Mouse (Mus musculus) common myeloid progenitor, adult 5-6 weeks (primary cell): ENCODE data around the gene Krtap3-2. TPM values are rescaled to one million over a fixed set of nuclear protein-coding genes. Genes with fewer than 3 reads are reported as not detected.

ENCODE experiments used
- total RNA-seq: library from RNA; stranded (forward); fragments of 200-1000, 187-1606 nt; gene quantifications from 2 replicates; pipeline ENCODE4 v1.2.3, GENCODE M21; 2017

Gene Krtap3-2
- total RNA-seq, 1 experiment from 2014 or later: not detected

Other genes with a start within 250 kb of the Krtap3-2 start
- not detected in 2 replicates for gene Krt25, start 233.9 kb downstream of the Krtap3-2 start, total RNA-seq
- gene Krt26, start 218.9 kb downstream of the Krtap3-2 start, total RNA-seq: not detected in 2 replicates
- not detected in 2 replicates for gene Krt27, start 205.7 kb downstream of the Krtap3-2 start, total RNA-seq
- gene Krt28, start 181.9 kb downstream of the Krtap3-2 start, total RNA-seq: not detected in 2 replicates
- gene Krt10, start 167.5 kb downstream of the Krtap3-2 start, total RNA-seq: 0.50 TPM in 1 of 2 replicates, not detected in the other
- not detected in 2 replicates for gene Krt12, start 134.6 kb downstream of the Krtap3-2 start, total RNA-seq
- gene Krt20, start 118.7 kb downstream of the Krtap3-2 start, total RNA-seq: not detected in 2 replicates
- gene Krt23, start 63.7 kb downstream of the Krtap3-2 start, total RNA-seq: not detected in 2 replicates
- gene Krt39, start 35.5 kb downstream of the Krtap3-2 start, total RNA-seq: not detected in 2 replicates
- not detected in 2 replicates for gene Krt40, start 13.7 kb downstream of the Krtap3-2 start, total RNA-seq
- not detected in 2 replicates for gene Krtap3-3, start 6.0 kb downstream of the Krtap3-2 start, total RNA-seq
- not detected in 2 replicates for gene Gm11939, start 2.6 kb upstream of the Krtap3-2 start, total RNA-seq
- gene Krtap3-1, start 9.8 kb upstream of the Krtap3-2 start, total RNA-seq: not detected in 2 replicates
- not detected in 2 replicates for gene Krtap1-5, start 24.2 kb upstream of the Krtap3-2 start, total RNA-seq
- not detected in 2 replicates for gene Krtap1-4, start 26.8 kb upstream of the Krtap3-2 start, total RNA-seq
- gene Krtap1-3, start 34.5 kb upstream of the Krtap3-2 start, total RNA-seq: not detected in 2 replicates
- not detected in 2 replicates for gene Krtap9-3, start 41.3 kb upstream of the Krtap3-2 start, total RNA-seq
- gene Gm11938, start 46.5 kb upstream of the Krtap3-2 start, total RNA-seq: not detected in 2 replicates
- gene Gm11937, start 53.3 kb upstream of the Krtap3-2 start, total RNA-seq: not detected in 2 replicates
- not detected in 2 replicates for gene Krtap2-4, start 58.0 kb upstream of the Krtap3-2 start, total RNA-seq
- gene Gm11562, start 63.6 kb upstream of the Krtap3-2 start, total RNA-seq: not detected in 2 replicates
- gene Krtap4-1, start 71.4 kb upstream of the Krtap3-2 start, total RNA-seq: not detected in 2 replicates
- not detected in 2 replicates for gene Krtap4-2, start 78.2 kb upstream of the Krtap3-2 start, total RNA-seq
- not detected in 2 replicates for gene Krtap4-7, start 87.2 kb upstream of the Krtap3-2 start, total RNA-seq
- gene Gm11555, start 93.4 kb upstream of the Krtap3-2 start, total RNA-seq: not detected in 2 replicates
- gene Gm11563, start 102.1 kb upstream of the Krtap3-2 start, total RNA-seq: not detected in 2 replicates
- gene Krtap4-6, start 109.1 kb upstream of the Krtap3-2 start, total RNA-seq: not detected in 2 replicates
- gene Gm14190, start 133.9 kb upstream of the Krtap3-2 start, total RNA-seq: not detected in 2 replicates
- gene Gm14180, start 177.4 kb upstream of the Krtap3-2 start, total RNA-seq: not detected in 2 replicates
- gene Gm11595, start 216.1 kb upstream of the Krtap3-2 start, total RNA-seq: not detected in 2 replicates
- gene Krtap4-8, start 223.9 kb upstream of the Krtap3-2 start, total RNA-seq: not detected in 2 replicates
- not detected in 2 replicates for gene Krtap4-9, start 228.3 kb upstream of the Krtap3-2 start, total RNA-seq
- not detected in 2 replicates for gene Gm11596, start 236.6 kb upstream of the Krtap3-2 start, total RNA-seq
- not detected in 2 replicates for gene Gm11569, start 242.1 kb upstream of the Krtap3-2 start, total RNA-seq
- not detected in 2 replicates for gene Gm11554, start 247.6 kb upstream of the Krtap3-2 start, total RNA-seq